Comparison of ENCODE assay signal across 16 mouse cellular contexts in genomic region chr3:41510191-41510590, GRCm38 (mm10). TPM values are rescaled to one million over a fixed set of nuclear protein-coding genes. Genes with fewer than 3 reads are reported as not detected.
DNase-seq lines count a peak whose midpoint lies in the region; ATAC-seq and TF ChIP-seq lines count a peak whose summit lies in the region.
"Had no signal": no experiment of that assay in that cellular context is flagged by ENCODE, and none has a peak within 500 bp of the region (broad histone marks: within the 10 kb centered on the region; RNA-seq: fewer than 3 reads in every experiment).

No protein-coding gene starts in this region.

- TF ChIP-seq EP300 in stomach, postnatal 0 days (optimal IDR thresholded peaks at IDR 0.05), result no peak

- WGBS in stomach, postnatal 0 days, result 84% methylated on average over 9 of the region's 9 CpGs
- 48% methylated on average over 9 of the region's 9 CpGs for WGBS in hindbrain, postnatal 0 days

- peak; percentile 13 to 31 for DNase-seq in frontal cortex, postnatal 36 days (ENCODE audit: low spot score in 2 of 2)
- DNase-seq in frontal cortex, postnatal 14 days (ENCODE audit: low spot score in 2 of 2), result no peak
- DNase-seq in left cerebral cortex, postnatal 14 days (ENCODE audit: low spot score in 2 of 2), result peak; percentile 12 to 26
- DNase-seq in left cerebral cortex, postnatal 4 days, result no peak
- no peak for DNase-seq in stomach, postnatal 0 days (ENCODE audit: low spot score)
- no peak for DNase-seq in cerebellum, adult 11 months
- DNase-seq in hindbrain, postnatal 0 days (ENCODE audit: low spot score), result no peak
- DNase-seq: cerebellum, adult 2 months; cerebellum, postnatal 10 days; forebrain, postnatal 0 days; gastrocnemius, postnatal 36 days had no signal

- H3K4me3 ChIP-seq in brown adipose tissue, adult 24 weeks (ENCODE audit: insufficient read depth, low read depth, low read length), result no peak overlapping the region
- H3K4me3 ChIP-seq in stomach, postnatal 0 days (ENCODE audit: low read depth, low read length), result no peak overlapping the region
- H3K4me3 ChIP-seq in hindbrain, postnatal 0 days (ENCODE audit: low read length), result no peak overlapping the region
- H3K4me3 ChIP-seq: embryonic facial prominence, embryonic 10.5 days; forebrain, embryonic 13.5 days; heart, embryonic 13.5 days; hindbrain, embryonic 15.5 days had no signal

- H3K9me3 ChIP-seq in stomach, postnatal 0 days (ENCODE audit: control insufficient read depth, low read length), result no peaks in the 10 kb centered on the region
- no peaks in the 10 kb centered on the region for H3K9me3 ChIP-seq in hindbrain, postnatal 0 days (ENCODE audit: low read length)
- H3K9me3 ChIP-seq: embryonic facial prominence, embryonic 10.5 days; forebrain, embryonic 13.5 days; heart, embryonic 13.5 days; hindbrain, embryonic 15.5 days had no signal

- no peak overlapping the region for H3K9ac ChIP-seq in stomach, postnatal 0 days (ENCODE audit: low read length)
- no peak overlapping the region for H3K9ac ChIP-seq in hindbrain, postnatal 0 days (replicated peaks; ENCODE audit: low read length)
- H3K9ac ChIP-seq: forebrain, embryonic 13.5 days; forebrain, postnatal 0 days; heart, embryonic 13.5 days; hindbrain, embryonic 15.5 days had no signal

- H3K27ac ChIP-seq in brown adipose tissue, adult 24 weeks (replicated peaks; ENCODE audit: low read depth, low read length), result peak overlapping the region; percentile 66
- H3K27ac ChIP-seq in stomach, postnatal 0 days (replicated peaks), result peak overlapping the region; percentile 45; the same call in 1 of the 2 replicates
- H3K27ac ChIP-seq in hindbrain, postnatal 0 days, result no peak overlapping the region
- H3K27ac ChIP-seq: embryonic facial prominence, embryonic 10.5 days; forebrain, embryonic 13.5 days; heart, embryonic 13.5 days; hindbrain, embryonic 15.5 days had no signal

- no peak for TF ChIP-seq CTCF in stomach, postnatal 0 days (IDR thresholded peaks at IDR 0.05; ENCODE audit: low read depth)
- no peak for TF ChIP-seq CTCF in hindbrain, postnatal 0 days (IDR thresholded peaks at IDR 0.05; ENCODE audit: low read depth)

- no peak overlapping the region for H3K4me2 ChIP-seq in stomach, postnatal 0 days (replicated peaks; ENCODE audit: low read depth)
- H3K4me2 ChIP-seq in hindbrain, postnatal 0 days (ENCODE audit: low read depth, low read length), result no peak overlapping the region
- H3K4me2 ChIP-seq: forebrain, embryonic 13.5 days; heart, embryonic 13.5 days; hindbrain, embryonic 15.5 days had no signal

- intact Hi-C loops in left cerebral cortex, postnatal 14 days (cut with DNase I), result no loop called here
- intact Hi-C loops in left cerebral cortex, postnatal 4 days (cut with DNase I), result no loop called here

- H3K27me3 ChIP-seq in stomach, postnatal 0 days (ENCODE audit: control insufficient read depth, insufficient read depth, low read length), result no peaks in the 10 kb centered on the region
- H3K27me3 ChIP-seq in hindbrain, postnatal 0 days (ENCODE audit: insufficient read depth, low read length), result no peaks in the 10 kb centered on the region
- H3K27me3 ChIP-seq: forebrain, embryonic 13.5 days; heart, embryonic 13.5 days; hindbrain, embryonic 15.5 days had no signal

- H3K4me1 ChIP-seq in brown adipose tissue, adult 24 weeks (ENCODE audit: control insufficient read depth, insufficient read depth, insufficient read length, low read length), result peaks cover 6% of the 10 kb centered on the region
- no peaks in the 10 kb centered on the region for H3K4me1 ChIP-seq in stomach, postnatal 0 days (replicated peaks; ENCODE audit: control insufficient read depth, insufficient read depth)
- no peaks in the 10 kb centered on the region for H3K4me1 ChIP-seq in hindbrain, postnatal 0 days (ENCODE audit: insufficient read depth, low read length)
- H3K4me1 ChIP-seq: heart, embryonic 13.5 days; hindbrain, embryonic 15.5 days had no signal

- ATAC-seq in stomach, postnatal 0 days (ENCODE audit: low FRiP score, low TSS enrichment), result no peak
- no peak for ATAC-seq in hindbrain, postnatal 0 days
- ATAC-seq: forebrain, embryonic 13.5 days; forebrain, postnatal 0 days had no signal

- no peaks in the 10 kb centered on the region for H3K36me3 ChIP-seq in stomach, postnatal 0 days (ENCODE audit: control insufficient read depth, insufficient read depth, low read length)
- H3K36me3 ChIP-seq in hindbrain, postnatal 0 days (ENCODE audit: insufficient read depth, low read length), result no peaks in the 10 kb centered on the region
- H3K36me3 ChIP-seq: embryonic facial prominence, embryonic 10.5 days; heart, embryonic 13.5 days; hindbrain, embryonic 15.5 days had no signal

RNA-seq across cellular contexts. Expression of gene Jade1, which starts 45.3 kb away (rescaled TPM):
- total RNA-seq in left cerebral cortex, postnatal 14 days (2021), result 10 to 100 TPM; 28.6 to 30.1 TPM
- total RNA-seq in left cerebral cortex, postnatal 4 days (2021), result 10 to 100 TPM; 29.0 to 29.4 TPM
- polyA plus RNA-seq in brown adipose tissue, adult 24 weeks (2012; ENCODE audit: insufficient read depth, insufficient read length, missing spikeins), result 22.5 and 25.2 TPM in 2 replicates
- polyA plus RNA-seq in stomach, postnatal 0 days (2015; fragmentation: Nextera tagmentation; extraction: Ambion mirVana), result 7.6 and 9.0 TPM in 2 replicates
- 19.1 and 33.4 TPM in 2 replicates for total RNA-seq in hindbrain, postnatal 0 days (2014; rRNA removed)
- 18.0 and 18.7 TPM in 2 replicates for polyA plus RNA-seq in hindbrain, postnatal 0 days (2015; fragmentation: Nextera tagmentation; extraction: Ambion mirVana)

Comparison
In these comparisons a context has a peak if more than half of its experiments do, and no peak if none do; other contexts are left out.
1. DNase-seq: peak in frontal cortex, postnatal 36 days (2 of 2) and left cerebral cortex, postnatal 14 days (2 of 2); none in frontal cortex, postnatal 14 days (0 of 2), left cerebral cortex, postnatal 4 days (single experiment), stomach, postnatal 0 days (single experiment), cerebellum, adult 11 months (single experiment) and hindbrain, postnatal 0 days (single experiment).